Mouse (Mus musculus): ENCODE results near the gene Mki67.

GRCm38 (mm10) chr7:135655113-135655512, 61.0 kb downstream of the Mki67 start:
- TF ChIP-seq GATA1 (IDR thresholded peaks at IDR 0.05; ENCODE audit: borderline replicate concordance, low read length), result no peak
- no peak for TF ChIP-seq FLI1 (IDR thresholded peaks at IDR 0.05; ENCODE audit: low read length)
